Mouse (Mus musculus): Measurements from ENCODE around the gene Ahrr. TPM values are rescaled to one million over a fixed set of nuclear protein-coding genes. Genes with fewer than 3 reads are reported as not detected.

The Ahrr gene
- polyA plus RNA-seq, 1 experiment from 2014 or later, result 1.5 TPM

DNA sequence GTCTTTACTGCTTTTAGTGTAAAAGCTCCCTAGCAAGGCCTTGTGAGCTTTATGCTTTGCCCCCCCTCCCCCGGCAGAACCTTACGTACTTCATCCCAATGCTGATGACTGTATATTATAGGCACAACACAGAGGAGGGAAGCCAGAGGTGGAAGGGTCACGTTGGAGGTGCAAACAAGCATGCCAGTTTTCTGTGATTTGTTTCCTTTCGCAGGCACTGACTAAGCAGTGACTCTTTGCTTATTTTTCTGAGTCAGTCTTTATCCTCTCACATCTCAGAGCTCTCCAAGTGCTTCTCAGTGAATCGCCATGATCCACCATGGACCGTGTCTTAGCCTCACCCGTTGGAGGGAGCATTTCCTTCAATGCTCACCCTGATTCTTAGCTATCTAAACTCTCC is 4.2 kb upstream of the Ahrr start:
- peaks cover 9% of the 10 kb centered on the region for H3K4me1 ChIP-seq
- no peak overlapping the region for H3K4me3 ChIP-seq
- no peaks in the 10 kb centered on the region for H3K36me3 ChIP-seq (replicated peaks)
- H3K9me3 ChIP-seq, result no peaks in the 10 kb centered on the region
- WGBS, result 86% methylated on average over 7 of the region's 7 CpGs
- no peak for DNase-seq (ENCODE audit: extremely low spot score, low spot score)
- no peak overlapping the region for H3K27ac ChIP-seq
- peaks cover 20% of the 10 kb centered on the region for H3K27me3 ChIP-seq (ENCODE audit: poor library complexity, severe bottlenecking)

DNA sequence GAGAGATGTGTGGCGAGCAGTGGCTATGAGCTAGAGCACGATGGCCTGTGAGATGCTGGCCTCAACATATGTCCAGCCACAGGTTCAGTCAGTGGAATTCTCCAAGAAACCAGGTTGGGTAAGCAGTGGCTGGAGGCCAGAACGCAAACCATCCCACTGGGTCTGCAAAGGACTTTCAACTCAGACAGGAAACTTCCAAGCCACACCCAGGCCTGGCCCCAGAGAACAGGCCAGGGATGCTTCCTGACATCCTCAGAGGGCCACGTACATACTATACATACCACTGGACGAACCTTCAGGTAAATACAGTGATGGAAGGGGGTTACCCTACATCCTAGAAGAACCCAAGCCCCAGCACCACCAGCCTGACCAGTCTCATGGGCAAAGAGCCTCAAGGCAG is 2.5 kb downstream of the Ahrr start:
- no peak for DNase-seq (ENCODE audit: extremely low spot score, low spot score)
- Histone ChIP-seq H3K27me3 (ENCODE audit: poor library complexity, severe bottlenecking) (peaks cover 31% of the 10 kb centered on the region), H3K27ac (no peak overlapping the region), H3K4me1 (peaks cover 9% of the 10 kb centered on the region), H3K9me3 (no peaks in the 10 kb centered on the region), H3K36me3 (replicated peaks) (no peaks in the 10 kb centered on the region), H3K4me3 (no peak overlapping the region)
- 85% methylated on average over 5 of the region's 5 CpGs for WGBS

DNA sequence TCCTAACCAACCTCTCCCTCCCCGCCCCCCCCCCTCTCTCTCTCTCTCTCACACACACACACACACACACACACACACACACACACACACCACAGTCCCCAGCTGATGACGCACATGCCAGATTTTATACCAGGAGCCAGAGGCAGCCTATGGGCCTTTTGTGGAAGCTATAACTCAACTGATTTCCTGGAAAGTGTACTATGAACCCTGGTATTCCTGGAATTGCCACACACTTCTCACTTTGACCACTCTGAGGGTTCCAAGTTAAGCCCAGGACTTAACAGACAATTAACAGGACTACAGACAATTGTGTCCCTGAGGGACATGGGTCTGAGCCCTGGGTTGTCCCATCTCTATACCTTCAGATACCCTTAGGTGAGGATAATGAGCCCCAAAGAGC is 9.8 kb downstream of the Ahrr start:
- Histone ChIP-seq H3K27ac (no peak overlapping the region), H3K4me1 (no peaks in the 10 kb centered on the region), H3K36me3 (replicated peaks) (no peaks in the 10 kb centered on the region), H3K9me3 (no peaks in the 10 kb centered on the region), H3K4me3 (no peak overlapping the region), H3K27me3 (ENCODE audit: poor library complexity, severe bottlenecking) (no peaks in the 10 kb centered on the region)
- no peak for DNase-seq (ENCODE audit: extremely low spot score, low spot score)
- WGBS, result 93% methylated on average over 1 of the region's 2 CpGs

DNA sequence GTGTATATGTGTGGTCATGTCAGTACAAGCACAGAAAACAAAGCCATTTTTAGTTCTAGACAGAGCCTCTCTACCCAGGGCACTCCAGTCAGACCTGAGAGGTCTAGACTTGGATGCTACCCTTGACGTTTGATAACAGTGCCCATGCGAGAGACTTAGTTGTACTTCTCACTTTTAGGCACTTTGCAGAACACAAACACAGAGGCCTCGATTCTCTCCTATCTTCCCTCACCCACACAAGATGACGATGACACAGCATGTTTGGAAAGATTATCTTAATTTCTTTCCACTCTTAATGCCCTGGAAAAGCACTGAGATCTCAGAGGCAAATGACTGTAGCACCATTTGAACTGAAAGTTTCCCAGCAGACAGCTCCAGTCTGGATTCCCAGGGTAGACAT is 16.4 kb downstream of the Ahrr start:
- no peaks in the 10 kb centered on the region for H3K27me3 ChIP-seq (ENCODE audit: poor library complexity, severe bottlenecking)
- no peak for DNase-seq (ENCODE audit: extremely low spot score, low spot score)
- WGBS, result 87% methylated on average over 4 of the region's 4 CpGs
- no peaks in the 10 kb centered on the region for H3K4me1 ChIP-seq
- no peaks in the 10 kb centered on the region for H3K9me3 ChIP-seq
- no peak overlapping the region for H3K4me3 ChIP-seq
- no peak overlapping the region for H3K27ac ChIP-seq
- H3K36me3 ChIP-seq (replicated peaks), result no peaks in the 10 kb centered on the region

DNA sequence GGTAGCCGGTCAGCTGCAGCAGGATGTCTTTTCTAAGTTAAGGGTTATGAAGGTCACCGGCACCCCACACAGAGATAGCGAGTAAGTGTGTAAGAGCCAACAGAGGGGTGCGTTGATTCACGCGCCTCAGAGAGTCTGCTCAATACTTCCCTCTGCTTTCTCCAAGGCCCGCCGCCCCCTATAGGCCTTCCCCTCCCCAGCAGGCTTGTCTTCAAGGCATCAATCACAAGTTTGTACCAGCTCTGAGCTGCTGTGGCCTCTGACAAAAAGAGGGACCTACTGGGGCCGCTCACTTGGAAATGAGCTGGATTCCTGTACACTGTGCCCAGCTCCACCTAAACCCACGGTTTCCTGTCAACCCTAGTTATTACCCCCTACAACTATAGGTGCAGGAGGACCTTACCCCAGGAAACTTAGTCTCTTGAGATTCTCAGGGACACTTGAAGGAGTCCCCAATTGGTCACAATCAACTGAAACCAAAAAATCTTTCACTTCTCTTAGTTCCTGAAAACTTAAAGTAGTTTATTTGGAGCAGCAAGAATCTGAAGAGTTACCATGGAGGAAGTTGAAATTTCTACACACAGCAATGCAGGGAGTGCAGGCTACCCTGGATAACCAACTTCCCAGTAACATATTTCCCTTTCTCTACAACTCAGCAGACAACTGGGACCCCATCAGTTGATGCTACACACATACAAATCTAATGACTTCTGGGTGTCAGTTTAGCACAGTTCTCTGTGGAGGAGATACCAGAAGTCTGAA is 31.7 kb downstream of the Ahrr start:
- peak; percentile 72 for DNase-seq (ENCODE audit: extremely low spot score, low spot score)
- 5% methylated on average over 10 of the region's 10 CpGs for WGBS
- Histone ChIP-seq H3K36me3 (replicated peaks) (no peaks in the 10 kb centered on the region), H3K27ac (peak overlapping the region; percentile 89), H3K4me1 (peaks cover 13% of the 10 kb centered on the region), H3K27me3 (ENCODE audit: poor library complexity, severe bottlenecking) (peaks cover 10% of the 10 kb centered on the region; the same call in 1 of the 2 replicates), H3K4me3 (peak overlapping the region; percentile 63), H3K9me3 (no peaks in the 10 kb centered on the region)

DNA sequence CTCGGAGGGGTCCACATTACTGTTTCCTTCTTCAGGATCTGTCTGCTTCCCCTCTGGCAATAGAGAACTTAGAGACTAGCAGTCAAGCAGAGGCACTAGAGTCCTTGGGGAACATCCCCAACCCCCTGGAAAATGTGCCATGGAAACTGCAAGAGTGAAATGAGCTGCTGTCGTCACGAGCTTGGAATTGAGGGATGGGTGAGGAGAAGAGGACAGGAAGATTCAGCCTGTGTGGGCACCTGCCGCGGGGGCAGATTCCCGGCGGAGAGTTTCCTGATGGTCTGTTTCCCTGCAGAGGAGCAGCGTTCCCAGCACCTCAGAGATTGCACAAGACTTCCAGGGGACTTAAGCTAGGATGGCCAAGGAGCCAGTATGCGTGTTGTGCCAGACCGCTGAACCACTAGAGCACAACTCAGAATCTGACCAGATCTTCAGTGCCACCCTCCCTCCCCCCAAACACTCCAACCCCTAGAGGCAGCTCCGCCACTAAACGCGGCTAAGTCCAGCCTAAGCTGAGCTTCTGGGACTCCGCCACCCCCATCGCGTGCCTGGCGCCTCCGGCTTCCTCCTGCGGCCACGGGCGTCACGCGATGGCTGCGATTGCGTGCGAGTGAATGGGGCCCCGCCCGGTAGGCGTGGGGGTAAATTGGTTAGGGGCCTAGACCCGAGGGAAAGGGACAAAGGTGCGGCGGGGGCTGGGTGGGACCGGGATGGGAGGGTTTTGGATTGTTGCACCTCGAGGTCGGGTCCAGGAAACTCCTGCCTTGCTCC is 32.5 kb downstream of the Ahrr start:
- Histone ChIP-seq H3K9me3 (no peaks in the 10 kb centered on the region), H3K4me3 (peak overlapping the region; percentile 63), H3K36me3 (replicated peaks) (no peaks in the 10 kb centered on the region), H3K27me3 (ENCODE audit: poor library complexity, severe bottlenecking) (peaks cover 10% of the 10 kb centered on the region; the same call in 1 of the 2 replicates), H3K27ac (peak overlapping the region; percentile 89), H3K4me1 (peaks cover 13% of the 10 kb centered on the region)
- DNase-seq (ENCODE audit: extremely low spot score, low spot score), result peak; percentile 52
- 4% methylated on average over 35 of the region's 35 CpGs for WGBS

DNA sequence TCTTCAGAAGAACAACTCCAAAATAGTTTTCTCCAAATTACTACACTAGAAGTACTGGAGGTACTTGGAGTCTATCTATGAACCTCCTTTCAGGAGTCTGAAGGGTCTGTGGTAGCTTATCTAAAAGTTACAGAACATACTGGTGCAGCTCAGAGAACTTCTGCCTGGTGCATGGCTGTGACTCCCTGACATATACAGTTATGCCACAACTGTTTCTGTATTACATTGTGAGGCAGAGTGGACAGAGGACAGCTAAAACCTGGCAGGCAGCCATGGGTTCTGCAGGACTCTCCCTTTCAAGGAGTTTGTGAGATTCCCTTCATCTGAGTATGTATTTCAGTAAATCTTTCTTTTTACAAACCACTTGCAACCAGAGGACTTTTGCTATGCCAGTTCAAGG is 45.6 kb downstream of the Ahrr start:
- Histone ChIP-seq H3K4me3 (no peak overlapping the region), H3K27ac (no peak overlapping the region), H3K4me1 (peaks cover 10% of the 10 kb centered on the region), H3K27me3 (ENCODE audit: poor library complexity, severe bottlenecking) (no peaks in the 10 kb centered on the region), H3K9me3 (no peaks in the 10 kb centered on the region), H3K36me3 (replicated peaks) (no peaks in the 10 kb centered on the region)
- DNase-seq (ENCODE audit: extremely low spot score, low spot score), result no peak

DNA sequence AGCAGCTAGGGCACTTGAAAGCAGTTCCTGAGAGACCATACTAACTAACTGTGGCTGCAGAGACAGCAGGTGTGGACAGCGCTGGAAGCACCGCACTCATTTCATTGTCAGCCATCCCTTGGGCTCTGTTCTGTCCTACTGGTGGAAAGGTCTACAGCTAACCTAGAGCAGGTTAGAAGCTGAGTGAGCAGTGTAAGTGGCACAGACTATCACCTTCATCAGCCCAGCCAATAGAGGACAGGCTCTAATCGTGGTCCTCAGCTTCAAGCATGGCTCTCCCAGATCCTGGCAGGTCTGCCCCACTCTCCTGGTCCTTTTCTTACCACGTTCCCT is 46.3 kb downstream of the Ahrr start:
- 68% methylated on average over 4 of the region's 4 CpGs for WGBS
- Histone ChIP-seq H3K9me3 (no peaks in the 10 kb centered on the region), H3K36me3 (replicated peaks) (no peaks in the 10 kb centered on the region), H3K27ac (peak overlapping the region; percentile 68), H3K4me3 (peak overlapping the region; percentile 24; the same call in 1 of the 2 replicates), H3K4me1 (peaks cover 10% of the 10 kb centered on the region), H3K27me3 (ENCODE audit: poor library complexity, severe bottlenecking) (no peaks in the 10 kb centered on the region)
- DNase-seq (ENCODE audit: extremely low spot score, low spot score), result no peak

DNA sequence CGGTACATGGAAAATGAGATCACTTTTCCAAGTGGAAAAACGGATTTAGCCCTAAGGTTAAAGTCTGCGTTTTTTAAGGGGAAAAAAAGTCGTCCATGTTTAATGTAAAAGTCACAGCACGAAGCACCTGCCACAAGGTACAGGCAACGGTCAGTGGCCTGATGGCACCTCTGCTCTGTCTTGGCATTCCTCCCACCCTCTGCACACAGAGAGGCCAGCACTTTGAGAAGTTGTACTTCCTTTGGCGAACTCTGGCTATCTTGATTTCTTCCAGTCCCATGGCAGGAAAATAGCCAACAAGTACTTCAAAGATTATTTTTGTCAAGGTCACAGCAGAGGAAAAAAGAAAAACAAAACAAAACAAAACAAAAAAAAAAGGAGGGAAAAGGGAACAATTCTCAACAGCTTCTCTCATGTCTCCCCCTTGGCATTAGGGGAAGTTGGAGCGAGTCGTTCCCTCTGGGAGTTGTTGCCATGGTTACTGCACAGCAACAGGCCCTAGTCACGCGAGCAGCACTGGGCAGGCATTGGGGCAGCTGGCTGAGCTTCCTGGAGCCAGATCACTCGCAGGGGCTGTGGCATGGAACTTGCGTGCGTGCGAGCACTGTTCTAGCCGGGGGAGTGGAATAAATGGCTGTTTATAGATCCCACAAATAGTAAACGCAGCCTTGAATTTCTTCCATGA is 46.8 kb downstream of the Ahrr start:
- peak; percentile 77 for DNase-seq (ENCODE audit: extremely low spot score, low spot score)
- WGBS, result 39% methylated on average over 17 of the region's 17 CpGs
- H3K27ac ChIP-seq, result peak overlapping the region; percentile 68
- H3K4me3 ChIP-seq, result peak overlapping the region; percentile 24; the same call in 1 of the 2 replicates
- H3K4me1 ChIP-seq, result peaks cover 10% of the 10 kb centered on the region
- H3K36me3 ChIP-seq (replicated peaks), result no peaks in the 10 kb centered on the region
- no peaks in the 10 kb centered on the region for H3K9me3 ChIP-seq
- no peaks in the 10 kb centered on the region for H3K27me3 ChIP-seq (ENCODE audit: poor library complexity, severe bottlenecking)

DNA sequence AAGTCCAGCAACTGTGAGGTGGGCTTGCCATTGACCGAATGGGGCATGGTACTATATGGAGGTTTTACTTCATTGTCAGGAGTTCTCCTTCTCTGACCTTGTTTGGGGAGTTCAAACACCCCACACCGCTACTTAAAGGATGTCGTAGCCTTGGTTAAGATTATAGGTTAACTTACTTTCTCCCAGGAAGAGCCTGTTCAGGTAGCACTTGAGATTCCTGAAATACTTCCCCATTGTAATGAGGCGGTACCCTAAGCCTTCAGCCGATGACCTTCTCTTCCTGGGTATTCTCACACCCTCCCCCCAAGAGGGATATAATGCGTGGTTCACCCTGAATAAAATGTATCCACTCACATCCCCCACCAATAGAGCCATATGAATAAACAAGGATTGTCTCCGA is 54.6 kb downstream of the Ahrr start:
- H3K9me3 ChIP-seq, result no peaks in the 10 kb centered on the region
- WGBS, result 77% methylated on average over 7 of the region's 7 CpGs
- DNase-seq (ENCODE audit: extremely low spot score, low spot score), result no peak
- no peaks in the 10 kb centered on the region for H3K27me3 ChIP-seq (ENCODE audit: poor library complexity, severe bottlenecking)
- no peaks in the 10 kb centered on the region for H3K36me3 ChIP-seq (replicated peaks)
- H3K27ac ChIP-seq, result no peak overlapping the region
- no peaks in the 10 kb centered on the region for H3K4me1 ChIP-seq
- H3K4me3 ChIP-seq, result no peak overlapping the region

DNA sequence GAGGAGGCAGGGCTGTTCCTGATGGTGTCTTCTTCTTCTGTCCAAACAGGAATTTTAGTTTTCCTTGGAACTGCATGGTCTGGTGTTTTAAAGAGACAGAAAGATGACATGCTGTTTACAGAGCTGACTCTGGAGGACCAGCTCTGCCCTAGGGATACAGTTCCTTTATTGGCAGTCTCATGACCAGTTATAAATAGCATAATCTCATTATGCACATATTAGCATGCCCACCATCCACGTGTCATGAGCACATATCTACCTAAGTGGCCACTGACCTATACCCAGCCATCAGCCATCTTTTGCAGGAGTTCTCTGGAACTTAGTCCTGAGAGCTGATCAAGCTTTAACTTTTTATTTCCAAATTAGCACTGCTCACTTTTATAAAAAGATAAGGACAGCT is 71.5 kb downstream of the Ahrr start:
- Histone ChIP-seq H3K9me3 (no peaks in the 10 kb centered on the region), H3K4me1 (no peaks in the 10 kb centered on the region), H3K27me3 (ENCODE audit: poor library complexity, severe bottlenecking) (no peaks in the 10 kb centered on the region), H3K27ac (no peak overlapping the region), H3K4me3 (no peak overlapping the region), H3K36me3 (replicated peaks) (no peaks in the 10 kb centered on the region)
- no peak for DNase-seq (ENCODE audit: extremely low spot score, low spot score)
- WGBS, result 55% methylated on average over 1 of the region's 1 CpGs

DNA sequence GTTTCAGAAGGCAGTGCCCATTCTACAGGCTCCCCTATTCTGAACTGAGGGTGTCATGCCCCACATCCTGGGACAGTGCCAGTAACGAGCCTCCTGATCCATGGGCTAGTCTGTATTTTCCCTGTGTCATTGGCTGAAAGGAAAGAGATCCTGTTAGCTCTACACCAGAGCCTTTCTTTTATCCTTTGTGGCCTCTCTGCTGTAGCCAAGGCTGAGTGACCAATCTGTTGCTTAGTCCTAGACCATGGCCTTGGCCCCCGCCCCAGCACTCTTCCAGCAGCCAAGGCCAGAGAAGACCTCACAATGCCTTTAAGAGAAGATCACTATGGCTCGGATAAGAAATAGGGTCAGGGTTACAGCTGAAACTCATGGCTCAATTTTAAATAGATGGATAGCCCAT is 73.7 kb downstream of the Ahrr start:
- DNase-seq (ENCODE audit: extremely low spot score, low spot score), result no peak
- Histone ChIP-seq H3K27me3 (ENCODE audit: poor library complexity, severe bottlenecking) (no peaks in the 10 kb centered on the region), H3K27ac (no peak overlapping the region), H3K36me3 (replicated peaks) (no peaks in the 10 kb centered on the region), H3K9me3 (no peaks in the 10 kb centered on the region), H3K4me3 (no peak overlapping the region), H3K4me1 (no peaks in the 10 kb centered on the region)
- WGBS, result 75% methylated on average over 3 of the region's 3 CpGs

DNA sequence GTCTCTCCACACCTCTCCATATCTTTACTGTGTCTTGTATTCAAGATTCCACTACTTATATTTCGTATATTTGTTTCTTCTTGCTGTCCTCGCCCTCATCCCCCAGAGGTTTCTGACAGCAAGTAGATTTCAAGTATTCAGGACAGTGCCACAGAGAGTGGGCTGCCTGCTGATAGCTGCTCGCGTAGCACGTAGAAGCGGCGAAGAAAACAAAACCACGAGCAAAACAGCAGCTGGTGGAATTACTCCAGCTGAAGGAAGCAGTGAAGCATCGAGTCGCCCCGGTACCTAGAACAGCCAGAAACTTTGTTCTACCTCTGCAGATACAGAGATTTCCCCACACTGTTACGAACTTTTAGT is 83.2 kb downstream of the Ahrr start:
- Histone ChIP-seq H3K36me3 (replicated peaks) (peaks cover 21% of the 10 kb centered on the region), H3K27me3 (ENCODE audit: poor library complexity, severe bottlenecking) (no peaks in the 10 kb centered on the region), H3K4me1 (peaks cover 22% of the 10 kb centered on the region), H3K9me3 (no peaks in the 10 kb centered on the region), H3K27ac (peak overlapping the region; percentile 88), H3K4me3 (peak overlapping the region; percentile 72)
- 17% methylated on average over 12 of the region's 12 CpGs for WGBS
- peak; percentile 20 for DNase-seq (ENCODE audit: extremely low spot score, low spot score)

All from forebrain, embryonic 10.5 days (tissue).